Mouse (Mus musculus) B cell, adult 67 days (primary cell): ENCODE data around the gene Cenpt. TPM values are rescaled to one million over a fixed set of nuclear protein-coding genes. Genes with fewer than 3 reads are reported as not detected.

Experiments used
- total RNA-seq, 2 experiments: library from RNA; stranded (reverse); gene quantifications; 4 replicates each; pipeline ENCODE4 v1.2.4; 2023

The Cenpt gene
- 10 to 100 TPM; 17.6 to 18.1 TPM for total RNA-seq

GRCm38 (mm10) chr8:105853178-105853577 lies at the start of gene Cenpt:
TSS of gene Cenpt (minus strand) at chr8:105853278.

GRCm38 (mm10) chr8:105900180-105900940 lies 47.3 kb upstream of the Cenpt start, which contains the start of gene Pskh1:
TSS of gene Pskh1 (plus strand) at chr8:105900441.

GRCm38 (mm10) chr8:105893339-105893738 lies 40.3 kb upstream of the Cenpt start, which contains the start of gene Nrn1l:
TSS of gene Nrn1l (plus strand) at chr8:105893567.

GRCm38 (mm10) chr8:105880754-105881520 lies 27.9 kb upstream of the Cenpt start, which contains the start of gene Edc4:
TSS of gene Edc4 (plus strand) at chr8:105880881.

GRCm38 (mm10) chr8:105860143-105860981 lies 7.3 kb upstream of the Cenpt start, which contains the start of gene Nutf2:
TSS of gene Nutf2 (plus strand) at chr8:105860580.

GRCm38 (mm10) chr8:105854715-105855216 lies 1.7 kb upstream of the Cenpt start, which contains the start of gene Thap11:
TSS of gene Thap11 (plus strand) at chr8:105855132.

GRCm38 (mm10) chr8:105826861-105827848 lies 25.9 kb downstream of the Cenpt start, which contains the start of the genes Ranbp10 and Tsnaxip1:
TSS of gene Ranbp10 (minus strand) at chr8:105827350.
TSS of gene Tsnaxip1 (plus strand) at chr8:105827731.

Other genes starting within 250 kb of the Cenpt start
- gene Ripor1, start 248.0 kb downstream of the Cenpt start, total RNA-seq, result 10 to 100 TPM; 24.3 to 32.2 TPM
- 100 to 1,000 TPM; 182 to 207 TPM for gene Ctcf, start 216.7 kb downstream of the Cenpt start, total RNA-seq
- not detected for gene Agrp, start 215.9 kb downstream of the Cenpt start, total RNA-seq
- 100 to 1,000 TPM; 155 to 156 TPM for gene Carmil2, start 167.0 kb downstream of the Cenpt start, total RNA-seq
- gene Acd, start 152.2 kb downstream of the Cenpt start, total RNA-seq, result 10 to 100 TPM; 93.3 to 95.1 TPM
- 10 to 100 TPM; 14.9 to 16.3 TPM for gene Pard6a, start 152.1 kb downstream of the Cenpt start, total RNA-seq
- not detected for gene 4933405L10Rik, start 145.6 kb downstream of the Cenpt start, total RNA-seq
- 1 to 10 TPM; 4.2 to 4.3 TPM for gene Enkd1, start 145.1 kb downstream of the Cenpt start, total RNA-seq
- gene Gfod2, start 94.6 kb downstream of the Cenpt start, total RNA-seq, result 1 to 10 TPM; 4.1 to 6.5 TPM
- 10 to 100 TPM; 36.8 to 38.6 TPM for gene Ranbp10, start 25.9 kb downstream of the Cenpt start, total RNA-seq
- gene Tsnaxip1, start 25.5 kb downstream of the Cenpt start, total RNA-seq, result 1 to 10 TPM; 1.4 to 1.6 TPM
- 10 to 100 TPM; 17.1 to 19.7 TPM for gene Thap11, start 1.9 kb upstream of the Cenpt start, total RNA-seq
- 10 to 100 TPM; 17.1 to 31.8 TPM for gene Nutf2, start 7.3 kb upstream of the Cenpt start, total RNA-seq
- gene Edc4, start 27.6 kb upstream of the Cenpt start, total RNA-seq, result 10 to 100 TPM; 75.9 to 79.6 TPM
- gene Nrn1l, start 40.3 kb upstream of the Cenpt start, total RNA-seq, result 1 to 10 TPM in 1 of 2 experiments, not detected in 1; 1.3 TPM
- gene Pskh1, start 47.2 kb upstream of the Cenpt start, total RNA-seq, result 10 to 100 TPM; 22.5 to 30.1 TPM
- 1 to 10 TPM; 2.0 to 3.5 TPM for gene Ctrl, start 80.6 kb upstream of the Cenpt start, total RNA-seq
- gene Psmb10, start 85.2 kb upstream of the Cenpt start, total RNA-seq, result 100 to 1,000 TPM; 141 to 157 TPM
- under 1 TPM in 1 of 2 experiments, not detected in 1; 0.67 TPM for gene Lcat, start 90.1 kb upstream of the Cenpt start, total RNA-seq
- gene Slc12a4, start 112.8 kb upstream of the Cenpt start, total RNA-seq, result 10 to 100 TPM; 13.7 to 16.2 TPM
- gene Dpep3, start 126.2 kb upstream of the Cenpt start, total RNA-seq, result not detected
- gene Dus2, start 138.1 kb upstream of the Cenpt start, total RNA-seq, result 10 to 100 TPM; 29.8 to 31.5 TPM
- not detected for gene Dpep2nb, start 152.7 kb upstream of the Cenpt start, total RNA-seq
- gene Ddx28, start 158.6 kb upstream of the Cenpt start, total RNA-seq, result 10 to 100 TPM in 1 of 2 experiments, 1 to 10 TPM in 1; 8.0 to 10.7 TPM
- gene Nfatc3, start 205.6 kb upstream of the Cenpt start, total RNA-seq, result 100 to 1,000 TPM; 207 to 214 TPM